Mouse (Mus musculus) MEL (cell line): ENCODE results near the gene Plb1.

Source experiments
- EP300 ChIP-seq, 2 experiments: IDR thresholded peaks; 2 replicates each; pipeline ENCODE4 v1.6.1; 2011; ENCODE audit warnings: improper control_type of control experiment in 2 of 2, low read length in 2 of 2, low read depth in 1 of 2, mild to moderate bottlenecking in 1 of 2
- POLR2A ChIP-seq, 2 experiments: IDR thresholded peaks; 2 replicates each; pipeline ENCODE4 v1.6.1; 2011 to 2012; ENCODE audit warnings: low read length in 2 of 2, mild to moderate bottlenecking in 2 of 2, control low read depth in 1 of 2, improper control_type of control experiment in 1 of 2, low read depth in 1 of 2, moderate library complexity in 1 of 2; ENCODE audit not compliant: control insufficient read depth in 1 of 2, insufficient read depth in 1 of 2, poor library complexity in 1 of 2
- TBP ChIP-seq: IDR thresholded peaks from 2 replicates; pipeline ENCODE4 v1.8.0; 2011; ENCODE audit warnings: low read depth, low read length, improper control_type of control experiment

GRCm38 (mm10) chr5:32245385-32245784 lies 12.9 kb downstream of the Plb1 start:
- no peak for TF ChIP-seq TBP
- no peak for TF ChIP-seq POLR2A (IDR thresholded peaks at IDR 0.05; ENCODE audit: control insufficient read depth in 1 of 2, insufficient read depth in 1 of 2, low read depth in 1 of 2, low read length in 2 of 2, poor library complexity in 1 of 2)
- TF ChIP-seq EP300 (IDR thresholded peaks at IDR 0.05; ENCODE audit: low read depth in 1 of 2, low read length in 2 of 2), result no peak
